Mouse (Mus musculus): ENCODE results near the gene Wdfy2.
A peak's percentile ranks its signal among the peaks of the same experiment; 100 is the strongest.

Gene Wdfy2

DNA sequence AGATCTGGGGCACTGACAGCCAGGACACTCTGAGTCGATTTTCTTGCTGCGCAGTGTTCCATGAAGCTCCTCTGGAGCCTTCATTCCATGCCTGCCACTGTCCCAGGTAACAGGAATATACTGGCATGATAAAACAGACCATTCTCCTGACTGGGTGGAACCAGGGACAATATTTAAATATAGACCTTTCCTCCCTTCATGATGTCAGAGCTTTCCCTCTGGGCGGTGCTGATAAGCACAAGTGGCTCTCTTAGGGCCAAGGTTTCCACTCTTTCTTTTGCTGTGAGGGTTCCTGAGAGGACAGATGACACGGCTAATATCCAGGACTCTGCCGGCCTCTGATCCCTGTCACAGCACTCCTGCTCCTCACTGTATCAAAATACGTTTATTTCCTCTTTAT is 40.6 kb downstream of the Wdfy2 start:
- peak in 1 of 2 experiments; percentile 79 for DNase-seq (ENCODE audit: inconsistent age in 2 of 2, low spot score in 1 of 2)

DNA sequence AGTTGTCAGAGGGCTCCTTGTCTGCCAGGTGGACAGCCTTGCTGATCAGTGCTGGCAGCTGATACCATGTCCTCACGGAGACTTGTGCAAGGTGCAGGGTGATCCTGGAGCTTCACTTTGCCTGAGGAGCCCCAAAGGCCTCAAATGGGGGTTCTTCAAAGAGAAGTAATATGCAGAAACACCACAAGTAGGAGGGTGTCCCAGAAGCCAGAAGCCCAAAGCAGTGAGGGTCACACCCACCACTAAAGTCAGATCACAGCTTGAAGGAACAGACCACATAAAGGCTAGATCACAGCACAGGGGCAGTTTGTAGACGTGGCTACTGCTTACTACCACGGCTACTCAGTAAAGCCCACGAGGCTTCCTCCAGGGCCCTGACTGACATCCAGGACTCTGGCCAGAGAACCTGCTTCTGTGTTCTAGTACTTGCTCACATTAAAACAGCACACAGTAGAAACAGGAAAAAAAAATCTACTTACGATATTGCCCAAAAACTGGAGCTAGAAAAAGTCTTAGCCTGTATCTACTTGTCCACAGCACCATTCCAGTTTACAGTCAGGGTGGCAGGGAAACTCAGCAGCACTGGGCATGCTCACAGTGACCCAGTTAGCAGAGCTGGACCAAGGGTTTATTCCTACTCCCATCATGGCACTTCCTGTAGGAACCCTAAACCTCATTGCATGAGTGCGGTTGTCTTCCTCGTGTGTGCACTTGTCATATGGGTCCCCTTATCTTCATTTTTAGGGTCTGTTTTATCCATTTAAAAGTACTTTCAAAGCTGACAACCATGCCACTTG is 41.4 kb downstream of the Wdfy2 start:
- peak in 1 of 2 experiments; percentile 63 for DNase-seq (ENCODE audit: inconsistent age in 2 of 2, low spot score in 1 of 2)

DNA sequence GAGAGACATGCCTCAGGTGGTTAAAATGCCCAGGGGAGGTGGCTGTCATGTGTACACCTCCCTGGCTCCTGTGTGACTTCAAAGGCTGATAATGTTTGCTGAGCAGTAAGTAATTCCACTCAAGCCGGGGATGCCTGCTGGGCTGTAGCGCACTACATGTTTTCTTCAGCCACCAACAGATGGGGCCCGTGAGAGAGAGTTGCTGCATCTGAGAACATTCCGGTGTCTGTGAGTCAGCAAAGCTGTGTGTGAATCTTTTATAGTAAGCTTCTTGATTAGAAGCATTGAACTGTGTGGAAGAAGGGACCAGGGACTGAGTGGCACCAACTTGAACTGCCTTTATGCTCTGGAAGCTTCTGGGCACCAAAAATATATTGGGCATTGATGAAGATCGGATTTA is 42.0 kb downstream of the Wdfy2 start:
- DNase-seq (ENCODE audit: inconsistent age in 2 of 2, low spot score in 1 of 2): peak; percentile 83 to 93

DNA sequence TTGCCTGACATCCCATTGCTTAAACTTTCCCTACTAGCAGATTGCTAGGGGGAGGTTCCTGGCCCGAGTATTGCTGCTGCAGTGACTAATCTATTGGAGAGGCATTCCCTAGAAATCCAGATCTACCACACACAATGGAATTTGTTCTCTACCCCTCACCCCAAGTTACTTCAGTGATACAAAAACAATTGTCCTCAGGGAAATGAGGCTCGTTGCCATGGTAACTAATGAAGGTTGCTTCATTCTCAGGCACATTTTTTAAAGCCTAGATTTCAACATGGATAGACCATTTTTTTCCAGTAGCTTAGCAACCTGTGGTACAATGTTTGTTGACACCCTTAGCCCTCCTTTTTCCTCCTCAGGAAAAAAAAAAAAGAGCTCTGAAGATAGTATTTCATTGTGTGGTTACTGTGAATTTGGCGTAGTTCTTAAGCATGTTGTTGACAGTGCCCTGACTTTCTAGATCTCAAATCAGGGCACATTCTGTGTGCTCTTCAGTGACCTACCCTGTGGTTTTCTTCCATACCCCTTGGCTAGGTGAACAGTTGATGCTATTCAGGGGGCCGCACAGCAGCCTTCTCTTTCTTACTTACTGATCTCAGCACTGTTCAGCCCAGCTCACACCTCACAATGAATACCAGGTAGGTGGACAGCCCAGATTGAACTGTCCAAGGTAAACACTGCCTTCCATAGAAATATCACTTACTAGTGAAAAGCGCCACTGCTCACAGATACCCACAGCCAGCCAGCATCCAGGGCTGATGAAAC is 42.8 kb downstream of the Wdfy2 start:
- DNase-seq (ENCODE audit: inconsistent age in 2 of 2, low spot score in 1 of 2): peak in 1 of 2 experiments; percentile 84

DNA sequence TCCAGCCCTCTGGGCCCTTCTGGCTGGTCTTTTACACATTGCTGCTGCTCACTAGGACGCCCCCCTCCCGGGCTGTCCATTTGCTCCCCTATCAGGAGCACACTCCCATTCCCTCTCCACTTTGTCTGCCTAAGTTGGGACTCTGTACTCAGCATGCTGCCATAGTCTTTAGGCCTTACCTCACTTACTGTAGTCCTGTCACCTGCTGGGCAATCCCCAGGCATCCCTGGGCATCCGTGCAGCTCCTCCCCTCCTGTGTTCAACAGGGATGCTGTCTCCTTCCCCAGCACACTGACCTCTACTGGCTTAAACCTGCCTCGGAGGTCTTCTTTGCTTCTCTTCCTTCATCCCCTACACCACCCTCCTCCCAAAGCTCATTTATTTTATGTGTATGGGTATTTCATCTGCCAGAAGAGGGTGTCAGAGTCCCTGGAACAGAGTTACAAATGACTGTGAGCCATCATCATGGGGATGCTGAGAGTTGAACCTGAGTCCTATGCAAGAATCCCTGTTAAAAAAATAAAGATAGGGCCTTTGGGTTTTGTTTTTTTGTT is 44.7 kb downstream of the Wdfy2 start:
- DNase-seq (ENCODE audit: inconsistent age in 2 of 2, low spot score in 1 of 2): no peak

DNA sequence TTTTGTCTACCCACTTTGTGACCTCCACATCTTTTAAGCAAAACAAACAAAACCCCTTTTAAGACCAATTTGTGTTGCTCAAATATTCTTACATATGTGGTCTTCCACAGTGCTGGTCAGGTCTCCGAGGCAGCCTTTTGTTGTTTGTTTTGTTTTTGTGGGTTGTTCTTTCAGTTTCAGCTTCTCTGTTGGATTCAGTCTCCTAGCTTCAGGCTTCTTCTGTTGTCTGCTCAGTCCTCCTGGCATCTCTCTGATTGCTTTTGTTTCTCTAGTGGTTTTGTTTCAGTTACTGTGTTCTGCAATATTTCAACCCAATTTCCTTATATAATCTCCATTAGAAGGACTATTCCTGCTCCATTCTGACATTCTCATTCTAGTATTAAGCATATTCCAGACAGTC is 46.1 kb downstream of the Wdfy2 start:
- DNase-seq (ENCODE audit: inconsistent age in 2 of 2, low spot score in 1 of 2): no peak

DNA sequence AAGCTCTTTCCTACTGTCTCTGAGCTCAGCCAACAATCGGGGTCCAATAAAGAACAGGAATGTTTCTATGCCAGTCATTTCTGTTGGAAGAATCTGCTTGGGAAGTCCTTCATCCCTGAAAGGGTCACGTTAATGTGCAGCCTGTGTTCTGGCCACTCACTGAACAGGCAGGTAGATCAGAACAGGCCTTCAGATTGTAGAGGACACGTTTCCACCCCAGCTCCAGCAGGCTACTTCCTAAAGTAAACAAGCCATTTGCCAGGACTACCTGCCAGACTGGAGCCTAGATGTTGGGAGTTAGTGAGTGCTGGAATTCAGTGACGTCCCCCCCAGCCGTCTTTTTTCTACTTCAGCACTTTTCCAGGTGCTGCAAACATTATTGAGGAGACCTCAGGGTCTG is 46.7 kb downstream of the Wdfy2 start:
- no peak for DNase-seq (ENCODE audit: inconsistent age in 2 of 2, low spot score in 1 of 2)

DNA sequence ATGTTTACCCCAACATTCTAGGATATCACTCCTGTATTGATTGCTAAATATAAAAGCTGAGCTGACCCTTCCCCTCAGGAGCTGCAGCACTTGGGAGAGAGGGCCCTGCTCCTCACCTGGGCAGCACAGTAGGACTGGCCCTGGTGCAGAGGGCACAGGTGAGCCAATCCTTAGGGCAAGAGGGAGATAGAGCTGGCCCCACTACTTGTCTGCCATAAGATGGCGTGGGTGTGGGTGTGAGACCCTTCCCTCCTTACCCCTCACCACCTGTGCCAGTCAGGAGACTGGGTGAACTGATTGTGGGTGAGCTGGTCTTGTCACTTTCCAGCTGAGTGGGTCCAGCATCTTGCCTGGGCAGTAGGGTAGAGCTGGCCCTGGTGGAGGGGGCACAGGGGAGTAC is 47.2 kb downstream of the Wdfy2 start:
- no peak for DNase-seq (ENCODE audit: inconsistent age in 2 of 2, low spot score in 1 of 2)

DNA sequence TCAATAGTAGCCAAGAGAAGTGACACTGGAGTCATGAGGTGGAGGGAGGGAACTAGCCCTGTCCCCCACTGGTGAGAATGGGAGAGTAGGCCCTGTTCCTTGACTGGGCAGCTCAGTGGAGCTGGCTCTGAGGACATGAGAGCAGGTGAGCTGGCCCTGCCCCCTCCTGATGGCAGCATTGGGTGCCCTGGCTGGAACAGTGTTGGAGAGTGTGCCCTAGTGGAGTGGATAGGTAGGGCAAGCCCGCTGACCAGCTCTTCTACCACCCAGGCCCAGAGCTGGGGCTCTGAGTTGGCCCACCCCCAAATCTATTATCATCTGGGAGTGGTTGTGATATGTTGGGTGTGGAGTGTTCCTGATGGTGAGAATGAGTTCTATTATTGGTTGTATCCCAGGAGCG is 47.7 kb downstream of the Wdfy2 start:
- peak in 1 of 2 experiments; percentile 42 for DNase-seq (ENCODE audit: inconsistent age in 2 of 2, low spot score in 1 of 2)

DNA sequence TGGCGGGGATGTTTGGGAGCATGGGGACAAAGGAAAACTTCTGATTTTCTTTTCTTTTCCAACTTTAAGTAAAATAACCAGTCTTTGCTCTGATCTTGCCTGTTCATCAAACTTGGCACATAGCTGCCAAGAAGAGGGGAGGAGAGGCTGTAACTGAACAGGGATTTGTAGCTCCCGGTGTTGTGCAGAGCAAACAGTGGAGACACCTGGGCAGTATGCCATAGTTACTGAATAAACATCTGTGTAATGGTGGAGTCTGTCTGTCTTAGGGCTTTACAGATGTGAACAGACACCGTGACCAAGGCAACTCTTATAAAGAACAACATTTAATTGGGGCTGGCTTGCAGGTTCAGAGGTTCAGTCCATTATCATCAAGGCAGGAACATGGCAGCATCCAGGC is 53.9 kb downstream of the Wdfy2 start:
- DNase-seq (ENCODE audit: inconsistent age in 2 of 2, low spot score in 1 of 2): no peak

DNA sequence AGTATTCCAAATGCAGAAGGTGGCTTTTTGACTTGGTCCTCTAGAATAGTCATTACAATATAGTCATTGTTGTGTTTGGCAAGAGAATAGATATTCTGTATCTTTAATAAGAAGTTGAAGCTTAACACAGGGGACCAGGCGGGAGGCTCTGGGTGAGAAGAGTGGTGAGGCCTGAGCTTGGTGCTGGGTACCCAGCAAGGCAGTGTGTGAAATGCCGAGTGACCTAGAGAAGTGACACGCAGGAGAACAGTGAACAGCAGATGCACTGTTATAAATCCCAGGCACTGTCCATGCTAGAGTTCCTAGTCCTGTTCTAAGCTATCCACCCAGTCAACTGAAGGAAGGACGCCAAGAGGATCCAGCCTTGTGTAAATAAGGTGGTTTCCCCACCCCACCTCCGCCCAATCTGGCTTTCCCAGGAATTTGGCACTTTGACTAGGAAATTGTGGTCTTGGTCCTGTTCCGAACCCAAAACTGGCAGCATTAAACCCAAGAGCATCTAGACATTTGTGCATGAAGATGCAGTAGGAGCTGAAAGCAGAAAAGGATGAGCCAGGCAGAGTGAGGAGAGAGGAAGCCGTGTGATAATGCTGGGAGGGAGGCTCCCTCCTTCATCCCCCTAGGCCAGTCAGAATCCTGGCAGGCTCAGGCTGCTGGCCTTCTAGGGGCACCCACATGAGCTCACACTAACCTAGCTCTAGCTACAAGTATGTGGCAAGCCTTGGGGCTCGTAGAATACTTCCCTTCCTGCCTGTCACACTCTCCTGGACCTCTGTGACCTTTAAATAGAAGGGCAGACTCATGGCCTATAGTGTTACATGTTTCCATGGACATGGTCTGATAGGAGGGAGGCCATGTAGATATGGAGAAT is 55.5 kb downstream of the Wdfy2 start:
- peak in 1 of 2 experiments; percentile 67 for DNase-seq (ENCODE audit: inconsistent age in 2 of 2, low spot score in 1 of 2)

DNA sequence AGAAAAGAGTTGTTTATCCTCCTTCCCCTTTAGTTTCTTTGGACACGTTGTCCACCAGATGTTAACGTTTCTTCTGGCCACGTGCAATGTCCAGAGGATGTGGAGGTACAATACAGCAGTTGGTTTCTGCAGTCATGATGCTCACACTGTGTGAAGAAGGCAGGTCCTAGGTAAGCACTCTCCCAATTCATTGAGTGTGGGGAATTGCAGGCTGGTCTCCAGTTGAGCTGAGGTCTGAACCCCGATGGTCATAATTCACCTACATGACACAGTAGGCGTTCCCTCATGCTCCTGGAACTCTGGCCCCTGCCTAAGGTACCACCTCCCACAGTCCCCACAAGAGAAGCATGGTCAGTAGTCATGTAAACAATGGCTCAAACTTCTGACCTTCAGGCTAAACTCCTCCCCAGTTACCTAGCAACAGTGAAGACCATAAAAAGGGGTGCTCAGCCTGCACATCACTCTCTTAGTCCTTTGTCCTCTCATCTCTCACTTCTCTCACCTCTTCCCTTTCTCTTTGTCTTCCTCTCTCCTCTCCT is 56.2 kb downstream of the Wdfy2 start:
- DNase-seq (ENCODE audit: inconsistent age in 2 of 2, low spot score in 1 of 2): peak in 1 of 2 experiments; percentile 57

DNA sequence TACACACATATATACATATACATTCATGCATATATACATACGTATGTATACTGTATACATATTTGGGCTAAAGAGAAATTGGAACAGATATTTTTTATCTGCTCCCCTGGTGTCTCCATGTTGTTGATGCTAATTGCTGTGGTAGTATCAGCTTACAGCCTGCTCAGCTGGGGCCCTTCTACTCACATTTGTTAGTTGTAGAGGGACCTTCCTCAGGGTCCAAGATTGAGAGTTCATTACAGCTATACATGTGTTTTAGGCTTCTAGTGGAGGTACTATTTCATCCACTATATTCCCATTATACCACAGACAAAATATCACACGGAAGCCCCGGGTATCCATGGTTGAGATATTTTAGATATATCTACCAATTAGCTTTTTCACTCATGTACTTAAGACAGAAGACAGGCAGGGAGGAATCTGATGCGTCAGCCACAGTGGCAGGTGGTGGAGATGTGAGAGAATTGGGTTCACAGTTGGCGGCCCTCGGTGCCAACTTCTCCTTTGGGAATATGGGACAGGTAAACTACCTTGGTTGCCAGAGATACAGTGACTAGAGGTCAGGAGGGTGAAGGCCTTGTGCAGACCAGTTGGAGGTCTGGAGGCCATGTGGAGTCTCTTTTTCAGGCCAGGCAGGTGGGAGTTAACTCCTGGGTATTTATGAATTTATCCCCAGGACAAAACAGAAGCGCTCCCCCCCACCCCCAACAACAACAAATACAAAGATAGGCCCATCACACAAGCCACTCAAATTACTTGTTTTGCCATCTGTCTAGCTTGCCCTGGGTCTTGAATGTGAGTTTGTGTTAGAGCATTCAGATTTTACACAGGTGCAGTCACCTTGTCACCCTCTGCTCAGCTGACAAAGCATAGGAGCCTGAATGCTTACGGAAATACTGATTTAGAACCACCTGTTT is 57.7 kb downstream of the Wdfy2 start:
- no peak for DNase-seq (ENCODE audit: inconsistent age in 2 of 2, low spot score in 1 of 2)

DNA sequence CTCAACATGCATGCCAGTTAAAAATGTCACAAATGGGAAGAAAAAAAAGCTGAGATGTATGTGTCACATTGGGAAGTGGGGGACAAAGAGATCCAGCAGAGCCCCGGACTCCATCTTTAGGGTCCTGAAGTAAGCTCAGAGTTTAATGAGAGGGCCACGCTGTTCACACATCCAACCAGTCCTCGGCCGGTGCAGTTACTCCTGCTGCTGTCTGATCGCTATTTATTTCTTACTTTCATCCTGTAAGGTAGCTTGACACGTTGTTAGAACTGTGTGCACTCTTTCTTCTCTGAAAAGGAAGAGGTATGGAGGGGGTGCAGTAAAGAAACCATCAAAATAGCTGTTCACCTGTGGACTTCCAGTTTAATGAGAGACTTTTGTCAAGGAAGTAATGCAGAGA is 60.6 kb downstream of the Wdfy2 start:
- DNase-seq (ENCODE audit: inconsistent age in 2 of 2, low spot score in 1 of 2): no peak

DNA sequence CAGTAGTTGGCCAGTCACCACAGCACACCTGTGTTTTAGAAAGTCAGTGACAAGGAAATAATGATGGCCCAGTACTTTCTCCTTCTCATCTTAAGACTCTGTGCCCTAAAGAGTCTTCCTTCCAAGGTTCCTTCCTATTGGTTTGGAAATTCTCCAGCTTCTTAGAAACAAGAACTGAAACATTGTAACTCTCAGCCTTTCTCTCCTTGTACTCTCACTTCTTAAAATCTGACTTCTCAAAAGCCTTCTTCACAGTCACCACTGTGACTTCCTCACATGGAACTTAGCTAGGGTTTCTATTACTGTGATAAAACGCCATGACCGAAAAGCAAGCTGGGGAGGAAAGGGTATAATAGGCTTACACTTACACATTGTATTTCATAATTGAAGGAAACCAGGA is 70.4 kb downstream of the Wdfy2 start:
- DNase-seq (ENCODE audit: inconsistent age in 2 of 2, low spot score in 1 of 2): no peak

DNA sequence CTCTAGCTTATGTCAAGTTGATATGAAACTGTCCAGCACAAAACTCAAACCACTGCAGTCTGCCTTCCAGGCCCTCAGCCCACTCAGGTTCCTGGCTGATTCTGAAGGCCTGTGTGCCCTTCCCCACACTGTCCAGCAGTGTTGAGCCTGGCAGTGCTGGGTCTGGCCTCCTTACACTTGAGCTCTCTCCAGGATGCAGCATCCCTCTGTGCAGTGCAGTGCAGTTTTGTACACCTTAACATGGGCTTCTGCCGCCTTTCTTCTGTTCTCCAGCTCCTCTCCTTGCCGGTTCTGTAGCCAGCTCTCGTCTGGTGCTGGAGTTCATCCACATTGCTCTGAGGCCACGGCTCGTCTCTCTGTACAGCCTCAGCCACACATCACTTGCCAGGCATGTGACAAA is 71.1 kb downstream of the Wdfy2 start:
- peak in 1 of 2 experiments; percentile 27 for DNase-seq (ENCODE audit: inconsistent age in 2 of 2, low spot score in 1 of 2)

DNA sequence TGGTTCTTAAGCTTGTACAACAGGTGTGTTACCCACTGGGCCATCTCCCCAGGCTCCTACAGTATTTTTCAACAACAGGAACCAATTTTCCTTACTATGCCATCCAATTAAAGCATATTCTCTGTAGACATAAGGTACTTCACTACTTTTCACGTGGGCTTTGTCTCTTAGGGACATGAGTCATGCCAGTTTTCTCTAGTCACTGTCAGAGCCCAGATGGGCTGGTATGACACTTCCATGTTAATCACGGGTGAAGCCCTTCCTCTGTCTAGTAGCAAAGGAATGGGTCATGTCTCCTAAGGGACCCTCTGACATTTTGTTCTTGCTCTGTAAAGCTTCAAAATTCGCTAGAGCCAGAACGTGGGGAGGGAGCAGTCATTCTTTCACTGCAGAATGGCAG is 73.4 kb downstream of the Wdfy2 start:
- DNase-seq (ENCODE audit: inconsistent age in 2 of 2, low spot score in 1 of 2): peak in 1 of 2 experiments; percentile 43

DNA sequence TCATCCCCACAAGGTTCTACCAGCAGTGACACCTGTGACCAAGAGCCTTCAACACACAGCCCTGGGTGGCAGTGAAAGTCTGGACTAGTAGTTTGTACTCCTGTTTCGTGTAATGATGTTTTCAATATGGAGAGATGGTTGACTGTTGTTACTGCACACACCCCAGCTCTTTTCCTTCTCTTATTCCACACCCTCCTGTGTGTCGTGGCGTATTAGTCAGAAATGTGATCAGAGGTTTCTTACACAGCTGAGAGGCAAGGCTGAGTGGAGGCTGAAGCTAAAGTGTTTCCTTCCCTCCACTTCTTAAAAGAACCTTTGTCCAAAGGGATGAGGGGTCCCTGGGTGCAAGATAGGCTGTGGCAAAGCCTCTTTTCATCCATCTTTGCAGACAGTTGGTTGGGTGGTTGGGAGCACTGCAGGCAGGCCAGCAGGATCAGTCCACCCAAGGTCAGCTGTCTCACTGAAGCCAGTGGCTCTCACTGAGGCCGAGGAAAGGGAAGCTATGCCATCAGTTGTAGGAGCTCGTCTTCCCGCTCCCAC is 77.7 kb downstream of the Wdfy2 start:
- DNase-seq (ENCODE audit: inconsistent age in 2 of 2, low spot score in 1 of 2): peak in 1 of 2 experiments; percentile 65

DNA sequence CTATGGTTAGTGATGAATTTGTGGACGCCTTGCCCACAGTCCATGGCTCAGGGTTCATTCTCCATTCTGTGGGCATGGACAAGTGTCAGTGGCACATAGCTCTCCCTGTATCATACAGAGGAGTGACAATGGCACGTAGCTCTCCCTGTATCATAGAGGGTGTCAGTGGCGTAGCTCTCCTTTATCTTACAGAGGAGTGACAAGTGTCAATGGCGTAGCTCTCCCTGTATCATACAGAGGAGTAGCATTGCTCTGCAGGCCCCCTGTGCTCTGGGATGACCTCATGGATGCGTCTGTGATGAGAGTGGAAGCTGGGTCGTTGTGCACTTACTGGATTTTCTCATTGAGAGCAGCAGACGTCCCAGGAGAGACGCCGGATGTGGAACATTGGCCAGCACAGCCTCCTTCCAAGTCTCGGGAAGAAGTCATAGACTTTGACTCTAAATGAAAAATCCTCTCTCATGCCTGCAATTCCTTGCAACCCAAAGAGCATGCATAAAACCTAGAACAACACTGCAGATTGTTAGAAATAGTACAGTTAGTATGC is 79.1 kb downstream of the Wdfy2 start:
- no peak for DNase-seq (ENCODE audit: inconsistent age in 2 of 2, low spot score in 1 of 2)
